Mouse (Mus musculus) fibroblast of lung, adult 2 months (primary cell): ENCODE results near the gene Dnmt3l.
"Not testable (repeated sequence)": the region's sequence is repeated elsewhere in the genome, so short reads cannot be mapped to it uniquely, and the experiment has no call there.

Source experiments
- DNase-seq: peaks from one replicate; pipeline ENCODE4 v3.0.0-alpha.2; 2011; ENCODE audit warnings: low read depth

Gene Dnmt3l

DNA sequence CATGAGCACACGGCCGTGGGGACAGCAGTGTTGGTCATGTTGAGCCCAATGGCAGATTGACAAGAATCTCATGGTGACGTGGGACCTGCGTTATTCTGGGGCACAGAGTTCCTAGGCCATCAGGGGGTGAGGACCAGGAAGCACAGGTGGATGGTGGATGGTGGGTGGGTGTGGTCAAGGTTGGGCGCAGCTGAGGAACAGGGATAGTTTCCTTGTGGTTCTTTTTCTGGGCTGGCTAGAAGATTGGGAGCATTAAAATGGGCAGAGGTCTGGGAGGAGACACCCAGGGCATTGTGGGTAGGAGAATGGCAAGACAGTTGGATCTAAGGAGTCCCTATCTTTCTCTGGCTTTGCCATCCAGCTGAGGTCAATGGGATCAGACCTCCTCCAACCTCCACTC is at the start of gene Dnmt3l:
Dnmt3l (plus strand) TSS at position 301 of the 400 bp plus-strand sequence.
- DNase-seq: no peak

DNA sequence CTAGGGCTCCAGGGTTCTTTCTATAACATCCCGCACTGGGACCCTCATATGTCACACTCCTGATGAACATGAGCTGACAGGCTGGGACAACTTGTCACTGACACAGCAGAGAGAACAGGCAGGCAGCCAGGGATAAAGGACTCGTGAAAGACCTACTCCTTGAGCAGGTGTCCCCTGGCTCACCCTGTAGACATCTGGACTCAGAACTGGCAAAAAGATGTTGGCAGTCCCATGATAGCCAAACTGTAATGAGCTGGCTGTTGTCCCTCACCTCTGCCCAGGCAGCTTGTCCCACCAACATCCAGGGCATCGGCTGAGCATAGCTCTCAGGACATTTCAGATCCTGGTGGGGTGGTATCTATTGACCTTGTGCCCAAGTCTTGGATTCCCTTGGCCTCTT is 46.1 kb upstream of the Dnmt3l start:
- no peak for DNase-seq

- no peak for DNase-seq
Observed at GRCm38 (mm10) chr10:78000200-78000599, 41.5 kb upstream of the Dnmt3l start.

- DNase-seq: no peak
Observed at GRCm38 (mm10) chr10:78001796-78002195, 40.0 kb upstream of the Dnmt3l start.

GRCm38 (mm10) chr10:78002316-78002715 is 39.4 kb upstream of the Dnmt3l start:
- DNase-seq: no peak

- DNase-seq: no peak
Observed at GRCm38 (mm10) chr10:78004479-78005100, 37.2 kb upstream of the Dnmt3l start.

- no peak for DNase-seq
Observed at GRCm38 (mm10) chr10:78005791-78006438, 35.8 kb upstream of the Dnmt3l start.

- DNase-seq: no peak
Observed at GRCm38 (mm10) chr10:78007203-78007602, 34.5 kb upstream of the Dnmt3l start.

DNA sequence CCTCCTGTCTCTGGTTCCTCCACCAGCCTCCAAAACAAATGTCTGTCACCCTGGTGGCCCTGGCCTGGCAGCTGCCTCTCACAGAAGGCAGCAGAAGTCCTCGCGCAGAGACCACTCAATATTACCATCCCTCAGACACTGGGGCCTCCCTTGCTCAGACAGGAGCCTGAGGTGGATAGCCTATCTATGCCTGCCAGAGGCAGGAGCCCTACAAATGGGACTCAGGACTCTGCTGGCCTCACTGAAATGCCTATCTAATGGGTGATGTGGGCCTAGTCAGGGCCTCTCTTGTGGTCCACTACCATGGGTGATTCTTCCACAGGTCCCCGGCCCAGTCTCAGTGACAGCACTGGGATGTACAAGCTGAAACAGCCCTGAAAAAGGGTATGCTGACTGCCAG is 33.6 kb upstream of the Dnmt3l start:
- DNase-seq: no peak

- peak; percentile 77 for DNase-seq
Observed at GRCm38 (mm10) chr10:78009184-78009944, 32.4 kb upstream of the Dnmt3l start.

DNA sequence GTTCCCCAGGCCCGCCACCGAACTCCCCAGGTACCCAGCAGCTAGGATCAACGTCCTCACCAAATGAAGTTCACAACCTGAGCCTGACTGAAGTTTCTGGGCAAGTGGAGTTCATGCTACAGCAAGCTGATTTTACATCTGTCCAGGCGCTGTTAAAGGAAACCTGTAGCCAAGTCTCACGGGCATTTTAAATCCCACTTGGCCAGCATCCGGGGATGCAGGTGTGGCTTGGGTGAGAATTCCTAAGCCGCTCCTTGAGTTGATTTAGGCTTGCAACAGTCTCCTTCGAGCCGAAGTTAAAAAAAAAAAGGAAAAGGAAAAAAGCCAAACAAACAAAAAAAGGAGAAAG is 31.8 kb upstream of the Dnmt3l start, which contains the start of gene Pfkl:
Pfkl (minus strand) TSS at position 139 of the 349 bp plus-strand sequence.
- no peak for DNase-seq

- no peak for DNase-seq
Observed at GRCm38 (mm10) chr10:78010335-78010734, 31.4 kb upstream of the Dnmt3l start.

GRCm38 (mm10) chr10:78011116-78011515 is 30.6 kb upstream of the Dnmt3l start:
- not testable (repeated sequence) for DNase-seq

- peak; percentile 32 for DNase-seq
Observed at GRCm38 (mm10) chr10:78012661-78013495, 28.9 kb upstream of the Dnmt3l start.

DNA sequence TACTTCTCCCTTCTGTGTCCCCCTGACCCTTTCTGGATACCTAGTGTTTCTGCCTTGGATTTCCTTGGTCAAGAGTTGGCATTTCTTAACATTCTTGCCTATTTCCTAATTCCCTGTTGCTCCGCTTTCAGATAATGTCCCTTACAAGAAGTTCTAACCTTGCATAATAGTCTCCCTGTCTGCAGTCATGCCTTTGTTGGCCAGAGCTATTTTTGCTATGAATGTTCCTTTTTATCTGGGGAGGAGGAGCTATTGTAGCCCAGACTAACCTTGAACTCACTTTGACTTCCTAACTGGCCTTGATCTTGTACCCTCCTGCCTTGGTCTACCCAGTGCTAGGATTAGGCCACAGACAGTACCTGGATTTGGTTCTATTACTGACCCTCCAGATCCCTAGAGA is 26.3 kb upstream of the Dnmt3l start:
- DNase-seq: peak; percentile 26

- no peak for DNase-seq
Observed at GRCm38 (mm10) chr10:78016366-78016765, 25.4 kb upstream of the Dnmt3l start.

DNA sequence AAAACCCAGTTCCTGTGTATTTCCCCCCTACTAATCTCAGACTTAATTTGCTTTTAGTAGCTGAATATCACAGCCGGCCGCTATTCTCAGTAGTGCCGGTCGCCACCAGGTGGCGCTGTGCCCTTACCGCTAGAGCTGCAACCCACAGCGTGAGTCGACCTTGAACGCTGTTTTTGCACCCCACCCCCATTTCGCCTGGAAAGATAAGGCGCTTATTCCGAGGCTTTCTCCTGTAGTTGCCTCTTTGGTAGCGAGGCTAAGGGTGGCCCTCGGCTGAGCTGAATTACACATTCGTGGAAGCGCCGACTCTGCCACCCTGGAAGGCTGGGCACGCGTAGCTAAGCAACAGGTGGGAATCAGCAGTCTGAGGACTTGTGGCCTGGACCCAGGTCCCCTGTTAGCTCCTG is 22.9 kb upstream of the Dnmt3l start:
- DNase-seq: peak; percentile 49

DNA sequence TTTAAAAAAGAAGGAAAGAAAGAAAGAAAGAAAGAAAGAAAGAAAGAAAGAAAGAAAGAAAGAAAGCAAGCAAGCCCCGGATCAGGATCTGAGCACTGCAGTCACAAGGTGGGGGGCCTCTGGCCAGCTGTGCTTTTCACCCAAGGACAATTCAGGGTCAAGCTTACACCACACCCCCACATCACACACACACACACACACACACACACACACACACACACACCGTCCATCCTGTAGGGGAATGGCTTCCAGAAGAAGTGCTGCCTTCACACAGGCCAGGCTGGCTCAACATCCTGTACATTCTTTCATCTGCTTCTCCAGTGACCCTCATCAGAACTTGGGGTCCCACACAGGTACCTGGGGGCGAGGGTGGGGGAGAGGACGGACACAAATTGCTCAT is 22.5 kb upstream of the Dnmt3l start:
- no peak for DNase-seq

DNA sequence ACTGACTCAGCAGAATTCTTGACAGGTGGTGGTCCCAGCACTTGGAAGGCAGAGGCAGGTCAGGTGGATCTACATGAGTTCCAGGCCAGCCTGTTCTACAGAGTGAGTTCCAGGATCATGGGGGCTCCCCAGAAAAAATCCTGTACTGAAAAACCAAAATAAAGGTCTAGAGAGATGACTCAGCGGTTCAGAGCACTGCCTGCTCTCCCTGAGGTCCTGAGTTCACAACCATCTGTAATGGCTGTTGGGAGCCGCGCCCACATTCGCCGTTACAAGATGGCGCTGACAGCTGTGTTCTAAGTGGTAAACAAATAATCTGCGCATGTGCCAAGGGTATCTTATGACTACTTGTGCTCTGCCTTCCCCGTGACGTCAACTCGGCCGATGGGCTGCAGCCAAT is 21.8 kb upstream of the Dnmt3l start:
- DNase-seq: not testable (repeated sequence)

DNA sequence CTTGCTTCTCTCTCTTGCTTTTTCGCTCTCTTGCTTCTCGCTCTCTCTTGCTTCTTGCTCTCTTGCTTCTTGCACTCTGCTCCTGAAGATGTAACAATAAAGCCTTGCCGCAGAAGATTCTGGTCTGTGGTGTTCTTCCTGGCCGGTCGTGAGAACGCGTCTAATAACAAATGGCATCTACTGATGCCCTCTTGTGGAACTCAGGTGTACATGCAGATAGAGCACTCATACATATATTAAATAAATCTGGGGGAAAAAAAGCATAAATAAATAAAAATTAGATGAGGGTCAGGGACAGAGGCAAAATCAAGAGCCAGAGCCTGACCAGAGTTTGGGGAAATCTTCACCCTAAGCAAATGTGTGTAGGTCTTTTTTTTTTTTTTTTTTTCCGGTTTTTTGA is 16.3 kb upstream of the Dnmt3l start:
- DNase-seq: not testable (repeated sequence)

- no peak for DNase-seq
Observed at GRCm38 (mm10) chr10:78028129-78028528, 13.6 kb upstream of the Dnmt3l start.

- DNase-seq: no peak
Observed at GRCm38 (mm10) chr10:78029080-78029479, 12.7 kb upstream of the Dnmt3l start.
